Mouse (Mus musculus): ENCODE results near the gene Hrnr.

Hrnr gene

DNA sequence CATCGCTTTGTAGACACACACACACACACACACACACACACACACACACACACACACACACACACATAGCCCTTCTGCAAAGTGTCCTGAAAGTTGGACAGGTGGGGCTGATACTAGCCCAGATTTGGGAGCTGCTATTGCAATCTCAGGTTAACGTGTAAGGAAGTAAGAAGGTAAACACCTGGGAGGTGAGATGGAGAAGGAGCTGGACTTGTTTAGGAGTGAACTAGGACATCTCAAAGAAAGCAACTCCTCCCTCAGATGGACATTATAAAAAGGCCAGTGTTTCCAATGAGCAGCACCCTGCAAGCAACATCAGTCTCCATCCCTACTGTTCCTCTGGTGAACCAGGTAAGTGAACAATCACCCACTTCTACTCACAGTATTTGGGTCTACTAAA is at the start of gene Hrnr:
TSS of gene Hrnr (plus strand) at position 301 of the 400 bp plus-strand sequence.
- DNase-seq (ENCODE audit: low read depth) = no peak

DNA sequence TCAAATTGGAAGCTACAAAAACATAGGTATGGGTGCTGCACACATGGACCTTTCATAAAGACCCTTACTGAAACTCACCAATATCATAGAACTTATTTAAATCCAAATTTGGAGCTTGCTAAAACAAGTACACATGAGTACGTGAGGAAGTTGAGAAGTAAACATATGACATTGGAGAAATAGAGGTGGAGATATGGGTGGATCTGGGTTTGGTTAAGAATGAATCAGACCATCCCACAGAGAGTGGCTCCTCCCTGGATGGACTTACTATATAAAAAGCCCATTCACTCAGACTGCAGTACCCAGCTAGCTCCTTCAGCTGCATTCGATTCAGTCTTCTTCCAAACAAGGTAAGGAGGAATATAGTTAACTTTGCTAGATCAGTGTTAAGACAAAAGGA is 46.3 kb upstream of the Hrnr start, which contains the start of gene Flg:
TSS of gene Flg (plus strand) at position 301 of the 400 bp plus-strand sequence.
- DNase-seq (ENCODE audit: low read depth) = no peak

DNA sequence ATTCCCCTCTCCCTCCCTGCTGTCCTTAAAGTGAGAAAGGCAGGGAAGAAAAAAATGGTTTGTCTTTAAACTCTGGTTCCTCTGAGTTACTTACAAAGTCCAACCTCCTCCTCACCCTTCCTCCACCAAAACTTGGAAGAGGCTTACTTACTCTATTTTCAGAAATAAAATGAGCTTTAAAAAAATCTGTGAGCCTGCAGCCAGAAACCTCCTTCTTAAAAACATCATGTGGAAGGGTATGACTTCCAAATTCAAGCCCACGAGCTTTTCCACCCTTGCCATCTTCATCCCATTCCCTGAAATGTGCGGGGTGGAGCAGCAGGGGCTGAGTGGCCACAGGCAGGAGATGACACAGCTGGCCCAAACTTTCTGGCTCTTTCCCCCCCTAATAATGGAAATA is 22.0 kb upstream of the Hrnr start:
- DNase-seq (ENCODE audit: low read depth) = no peak

DNA sequence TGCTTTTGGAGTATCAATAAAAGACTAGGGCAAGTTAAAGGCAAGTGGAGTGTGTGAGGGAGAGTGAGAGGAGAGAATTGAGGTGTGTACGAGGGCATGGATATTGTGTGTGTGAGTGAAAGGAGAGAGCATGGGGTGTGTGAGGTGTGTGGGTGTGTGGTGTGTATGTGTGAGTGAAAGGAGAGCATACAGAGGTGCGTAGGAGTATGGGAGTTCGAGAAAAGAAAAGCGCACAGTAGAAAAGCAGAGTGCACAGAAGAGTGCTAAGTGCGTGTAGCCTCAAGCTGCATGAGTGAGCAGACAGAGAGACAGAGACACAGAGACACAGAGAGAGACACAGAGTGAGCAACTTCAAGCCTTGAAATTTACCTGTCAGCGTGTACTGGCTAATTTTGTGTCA is 19.7 kb upstream of the Hrnr start:
- DNase-seq (ENCODE audit: low read depth) = no peak

DNA sequence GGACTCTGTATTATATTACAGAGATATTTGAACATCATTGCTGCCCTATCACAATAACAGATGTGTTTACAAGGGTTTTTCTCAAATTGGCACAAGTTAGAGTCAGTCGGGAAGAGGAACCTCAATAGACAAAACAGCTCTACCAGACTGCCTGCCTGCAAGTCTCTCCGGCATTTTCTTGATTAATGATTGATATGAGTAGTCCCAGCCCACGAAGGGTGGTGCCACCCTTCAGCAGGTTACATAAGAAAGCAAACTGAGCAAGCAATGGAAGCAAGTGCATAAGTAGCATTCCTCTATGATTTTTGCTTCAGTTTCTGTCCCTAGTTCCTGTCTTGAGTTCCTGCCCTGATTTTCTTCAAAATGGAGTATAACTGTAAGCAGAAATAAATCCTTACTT is 17.7 kb upstream of the Hrnr start:
- DNase-seq (ENCODE audit: low read depth) = no peak

DNA sequence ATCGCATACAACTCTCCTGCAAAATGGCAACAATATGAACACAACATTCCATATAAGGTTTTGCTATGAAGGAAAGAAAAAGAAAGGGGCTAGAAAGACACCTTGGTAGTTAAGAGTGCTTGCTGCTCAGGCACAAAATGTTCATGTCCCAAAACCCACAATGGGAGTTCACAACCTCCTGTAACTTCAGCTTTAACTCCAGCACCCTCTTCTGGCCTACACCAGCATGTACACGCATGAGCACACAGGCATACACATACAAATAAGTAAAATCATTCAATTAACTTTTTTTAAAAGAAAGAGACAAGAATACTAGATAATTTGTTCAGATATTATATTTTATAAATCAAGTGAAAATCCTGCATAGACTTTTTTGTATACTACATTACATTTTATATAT is 13.4 kb upstream of the Hrnr start:
- DNase-seq (ENCODE audit: low read depth) = no peak

DNA sequence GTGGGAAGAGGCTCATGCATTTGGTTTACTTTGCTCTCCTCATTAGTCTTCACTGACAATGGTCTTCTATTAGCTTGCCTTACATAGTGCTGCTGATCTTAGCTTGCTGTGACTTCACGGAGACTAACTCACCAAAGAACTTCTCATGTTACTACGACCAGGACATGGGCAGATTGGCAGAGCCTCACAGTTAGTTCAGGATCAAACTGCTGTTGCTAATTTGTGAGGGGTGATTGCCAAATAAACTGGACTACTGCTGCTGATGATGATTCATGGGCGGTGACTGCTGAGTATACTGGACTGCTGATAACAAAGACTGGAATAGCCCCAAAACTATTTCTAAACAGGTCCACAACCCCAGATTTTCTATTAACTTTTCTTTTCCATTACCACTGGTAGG is 8.2 kb upstream of the Hrnr start:
- DNase-seq (ENCODE audit: low read depth) = no peak

DNA sequence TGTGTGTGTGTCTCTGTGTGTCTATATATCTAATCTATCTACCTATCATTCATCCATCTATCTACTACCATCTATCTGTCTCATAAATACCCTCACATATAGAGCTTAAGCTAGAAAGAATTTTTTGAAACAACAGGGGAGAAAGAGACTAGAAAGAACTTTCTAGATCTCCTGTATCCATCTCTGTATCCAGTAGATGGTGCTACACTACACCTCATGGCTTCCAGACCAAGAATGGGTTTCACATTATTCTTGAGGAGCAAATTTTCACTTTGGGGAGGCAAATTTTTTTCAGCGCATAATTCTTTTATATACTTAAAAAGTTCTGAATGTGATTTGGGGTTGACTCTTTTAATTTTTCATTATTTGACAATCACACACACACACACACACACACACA is 5.2 kb upstream of the Hrnr start:
- DNase-seq (ENCODE audit: low read depth) = no peak

DNA sequence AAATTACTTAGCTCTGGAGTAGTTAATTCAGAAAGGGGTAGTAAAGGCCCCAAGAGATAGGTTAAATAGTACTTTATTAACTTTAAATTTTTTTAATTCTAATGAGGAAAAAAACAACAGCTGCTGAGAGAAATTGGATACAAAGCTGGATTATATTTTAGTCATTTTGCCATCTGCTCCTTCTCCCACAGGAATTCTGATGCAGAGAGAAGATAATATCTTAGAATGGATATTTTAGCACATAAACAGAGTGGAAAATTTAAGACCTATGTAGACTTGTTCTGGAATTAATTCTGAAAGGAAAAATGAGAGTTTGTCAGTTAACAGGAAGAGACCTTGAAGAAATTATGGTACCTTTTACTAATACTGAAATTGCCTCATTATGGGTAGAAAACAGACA is 18.2 kb downstream of the Hrnr start:
- DNase-seq (ENCODE audit: low read depth) = no peak

DNA sequence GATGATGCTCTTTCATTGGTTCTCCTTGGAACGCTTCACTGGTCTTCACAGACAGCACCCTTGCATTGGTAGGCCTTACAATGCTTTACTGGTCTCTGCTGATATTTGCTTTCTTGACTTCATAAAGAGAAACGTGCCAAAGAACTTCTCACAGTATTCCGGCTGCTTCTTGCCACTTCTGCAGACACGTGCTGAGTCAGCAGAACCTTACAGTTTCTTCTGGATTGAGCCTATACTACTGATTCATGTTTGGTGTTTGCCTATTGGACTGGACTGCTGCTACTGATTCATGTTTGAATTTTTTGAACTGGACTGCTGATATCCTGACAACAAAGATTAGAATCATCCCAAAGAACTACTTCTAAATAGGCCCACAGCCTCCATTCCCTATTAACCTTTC is 20.5 kb downstream of the Hrnr start:
- DNase-seq (ENCODE audit: low read depth) = no peak

DNA sequence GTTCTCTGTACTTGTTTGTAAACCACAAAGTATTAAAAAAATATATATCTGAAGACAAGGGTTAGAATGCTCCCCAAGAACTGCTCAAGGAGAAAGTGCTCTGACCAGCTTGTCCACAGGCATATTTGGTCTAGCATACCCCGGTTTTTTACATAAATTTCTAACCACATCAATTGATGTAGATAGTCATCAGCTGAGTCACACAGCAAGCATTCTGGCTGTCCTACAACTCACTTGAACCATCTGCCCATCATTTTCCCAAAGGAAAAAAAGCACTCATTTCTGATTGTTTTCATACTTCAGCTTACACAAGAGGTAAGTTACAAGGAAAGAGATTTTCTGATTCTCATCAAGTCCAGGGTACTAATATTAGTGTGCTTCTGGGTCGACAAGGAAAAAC is 27.3 kb downstream of the Hrnr start:
- DNase-seq (ENCODE audit: low read depth) = no peak

DNA sequence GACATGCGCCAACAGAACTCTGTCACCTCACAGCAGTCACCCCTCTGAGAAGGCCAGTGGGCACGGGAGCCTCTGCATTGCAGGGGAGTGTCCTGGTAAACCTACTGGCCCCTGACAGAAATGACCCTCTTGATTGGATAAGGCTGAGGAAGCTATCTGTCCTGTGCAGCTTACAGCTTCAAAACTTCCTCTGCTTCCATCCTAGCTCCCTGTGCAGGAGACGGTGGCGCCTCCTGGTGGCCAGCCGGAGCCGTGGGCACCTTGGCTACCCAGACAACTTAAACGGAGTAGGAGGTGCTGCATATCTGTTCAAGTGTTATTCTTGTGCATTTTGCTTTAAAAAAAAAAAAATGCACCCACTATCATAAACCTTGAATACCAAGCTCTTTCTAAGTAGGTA is 40.5 kb downstream of the Hrnr start:
- peak; percentile 46 for DNase-seq (ENCODE audit: low read depth)

DNA sequence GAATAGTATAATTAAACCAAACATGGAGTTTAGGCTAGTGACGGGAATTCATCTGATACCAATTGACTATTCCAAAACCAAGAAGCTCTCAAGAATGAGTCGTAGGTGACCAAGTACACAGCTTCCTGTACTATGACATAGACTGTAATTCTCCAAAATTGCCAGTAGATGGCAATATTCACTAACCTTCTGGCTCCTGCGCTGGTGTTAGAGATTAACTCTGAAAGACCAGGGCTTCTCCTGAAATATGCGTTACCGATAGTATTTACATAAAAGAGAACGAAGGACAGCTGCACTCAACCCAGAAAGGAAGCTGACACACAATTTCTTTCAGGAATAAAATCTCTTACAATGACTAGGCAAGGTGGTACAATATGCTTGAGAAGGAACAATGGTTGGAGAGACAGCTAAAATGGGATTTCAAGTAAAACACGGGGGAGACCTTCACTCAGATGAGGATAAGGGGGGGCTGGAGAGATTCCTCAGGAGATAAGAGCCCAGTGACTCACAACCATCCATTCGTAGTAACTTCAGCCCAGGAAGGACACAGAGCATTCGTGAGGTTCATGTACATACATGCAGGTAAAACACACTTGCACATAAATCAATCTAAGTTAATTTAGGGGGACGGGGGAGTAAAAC is 42.5 kb downstream of the Hrnr start:
- peak; percentile 75 for DNase-seq (ENCODE audit: low read depth)

DNA sequence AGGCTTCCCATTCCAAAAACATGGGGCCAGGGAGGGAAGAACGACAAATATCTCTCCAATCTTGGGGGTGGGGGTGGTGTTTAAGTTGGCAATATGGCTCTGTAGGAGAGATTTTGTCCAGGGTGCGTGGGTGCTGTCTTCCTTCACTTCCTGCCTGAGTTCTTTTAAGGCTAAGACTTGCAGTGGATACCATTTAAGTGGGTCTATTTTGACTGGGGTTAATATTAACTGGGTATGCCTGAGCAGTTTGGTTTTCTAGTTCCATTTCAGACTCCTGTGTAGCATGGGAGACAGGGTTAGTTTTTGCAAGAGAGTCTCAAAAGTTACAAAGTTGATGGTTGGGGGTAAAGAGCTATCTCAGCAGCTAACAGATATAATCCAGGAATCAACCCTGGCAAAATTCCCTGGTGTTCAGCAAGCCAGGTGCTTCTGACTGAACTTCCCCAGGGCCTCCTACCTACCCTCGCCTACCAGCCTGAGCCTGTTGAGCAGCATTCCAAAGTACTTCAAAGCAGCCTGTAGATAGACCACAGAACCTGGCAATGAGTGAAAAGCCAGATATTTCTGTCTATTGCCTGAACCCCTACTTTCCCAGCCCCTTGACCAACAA is 47.5 kb downstream of the Hrnr start:
- DNase-seq (ENCODE audit: low read depth) = no peak

DNA sequence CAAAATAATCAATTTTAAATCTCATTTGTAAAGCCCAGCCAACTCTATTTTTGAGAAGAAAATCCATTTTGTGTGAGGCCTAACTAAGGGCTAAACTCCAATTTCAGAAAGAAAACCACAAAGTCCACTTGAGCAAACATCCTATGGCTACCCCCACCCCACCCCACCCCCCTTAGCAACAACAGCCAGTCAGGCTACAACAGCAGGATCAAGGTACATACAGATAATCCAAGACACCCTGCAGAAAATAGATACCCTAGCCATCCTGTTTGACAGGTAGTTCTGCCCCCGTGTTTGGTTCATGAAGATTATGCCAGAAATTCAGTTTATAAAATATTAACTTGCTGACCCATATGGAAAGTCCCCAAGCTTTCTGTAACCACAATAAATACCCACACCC is 48.6 kb downstream of the Hrnr start:
- DNase-seq (ENCODE audit: low read depth) = no peak

DNA sequence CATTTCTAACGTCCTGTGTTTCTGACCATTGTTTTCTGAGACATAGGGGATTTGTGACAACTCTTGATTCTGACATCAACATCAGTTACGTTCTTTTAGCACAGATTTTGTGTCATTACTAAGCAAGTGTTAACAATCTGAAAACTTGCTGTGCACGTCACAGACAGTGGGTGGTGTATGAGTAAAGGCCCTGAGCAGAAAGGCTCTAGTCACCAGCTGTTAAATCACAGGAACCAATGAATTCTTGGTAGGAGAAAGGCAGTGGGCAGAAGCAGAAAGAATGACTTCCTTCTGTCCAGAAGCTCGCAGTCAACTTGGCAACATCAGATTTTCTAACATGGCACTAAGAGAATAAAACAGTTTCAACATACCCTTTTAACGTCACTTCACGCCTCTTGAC is 53.9 kb downstream of the Hrnr start:
- DNase-seq (ENCODE audit: low read depth) = no peak

DNA sequence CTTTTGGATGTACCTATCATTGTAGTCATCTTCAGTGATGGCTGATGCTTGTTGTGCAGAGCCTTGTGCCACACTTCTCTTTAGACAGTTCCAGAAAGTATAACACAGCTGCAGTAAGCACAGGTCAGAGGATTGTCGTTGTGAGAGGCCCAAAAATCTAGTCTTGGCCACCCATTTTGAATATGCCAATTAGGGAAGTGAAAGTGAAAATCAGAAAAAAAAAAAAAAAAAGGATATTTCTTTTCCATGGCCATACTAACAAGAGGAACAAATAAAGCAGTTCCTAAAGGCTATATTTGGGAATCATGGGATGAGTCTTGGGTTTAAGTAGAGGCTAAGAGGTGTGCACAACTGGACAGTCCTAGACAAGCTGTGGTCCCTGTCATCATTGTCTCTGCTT is 55.6 kb downstream of the Hrnr start:
- DNase-seq (ENCODE audit: low read depth) = no peak

DNA sequence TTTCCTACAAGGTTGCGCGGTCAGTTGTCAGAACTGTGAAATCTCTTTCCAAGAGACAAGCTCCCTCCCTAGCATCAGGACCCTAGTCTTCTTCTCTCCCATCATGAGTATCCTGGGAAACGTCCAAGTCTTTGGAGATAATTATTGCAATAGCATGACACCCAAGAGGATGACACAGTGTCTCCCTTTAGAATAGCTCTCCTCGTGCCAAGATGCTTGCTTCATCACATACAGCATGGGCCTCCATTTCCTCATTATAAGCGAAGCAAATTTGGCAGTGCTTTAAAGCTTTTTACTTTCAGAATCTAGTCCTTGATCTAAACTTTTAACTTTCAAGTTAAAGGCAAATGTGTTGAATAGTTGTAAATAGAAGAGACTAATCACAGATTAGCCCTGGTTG is 56.1 kb downstream of the Hrnr start:
- DNase-seq (ENCODE audit: low read depth) = no peak

DNA sequence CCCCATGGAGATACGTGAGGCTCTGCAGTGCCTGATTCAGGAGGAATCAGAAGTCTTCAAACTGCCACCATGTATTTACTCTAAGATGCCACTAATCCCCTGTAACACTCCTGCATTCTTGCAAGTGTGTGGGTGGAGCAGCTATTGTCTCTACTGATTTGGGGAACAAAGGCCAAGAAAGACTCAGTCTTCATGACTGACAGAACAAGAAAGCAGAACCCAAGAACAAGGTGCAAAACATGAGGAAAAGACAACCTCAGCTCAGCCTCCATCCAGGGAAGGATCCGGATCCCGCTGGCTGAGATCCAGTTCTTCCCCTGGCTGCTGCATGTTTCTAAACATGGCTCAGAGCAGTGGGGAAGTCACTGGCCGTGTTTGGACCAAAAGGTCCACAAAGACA is 58.6 kb downstream of the Hrnr start:
- no peak for DNase-seq (ENCODE audit: low read depth)

Data from induced T-regulatory cell, adult 2 months (primary cell).